Mouse (Mus musculus) brown adipose tissue, adult 24 weeks (tissue): ENCODE results near the gene Krt16. TPM values are rescaled to one million over a fixed set of nuclear protein-coding genes. Genes with fewer than 3 reads are reported as not detected.

ENCODE experiments used
- H3K27ac ChIP-seq: fragments of 200-500 bp; replicated peaks from 2 replicates; pipeline ENCODE4 v1.5.1; 2012; ENCODE audit warnings: low read depth, mild to moderate bottlenecking, low read length
- H3K4me1 ChIP-seq: fragments of 200-500 bp; 2 replicates; pipeline ENCODE4 v1.6.1; 2012; ENCODE audit warnings: low read length, mixed read lengths; ENCODE audit not compliant: control insufficient read depth, insufficient read depth, insufficient read length
- H3K4me3 ChIP-seq: fragments of 200-500 bp; 2 replicates; pipeline ENCODE4 v1.5.1; 2012; ENCODE audit warnings: low read depth, mild to moderate bottlenecking, low read length, moderate library complexity; ENCODE audit not compliant: insufficient read depth
- polyA plus RNA-seq: library from polyadenylated mRNA; stranded (reverse); fragments of >200 nt; gene quantifications from 2 replicates; pipeline ENCODE4 v1.2.4, GENCODE M21; 2012; ENCODE audit not compliant: missing spikeins, insufficient read depth, insufficient read length

Gene Krt16
- polyA plus RNA-seq, 1 experiment, result not detected

DNA sequence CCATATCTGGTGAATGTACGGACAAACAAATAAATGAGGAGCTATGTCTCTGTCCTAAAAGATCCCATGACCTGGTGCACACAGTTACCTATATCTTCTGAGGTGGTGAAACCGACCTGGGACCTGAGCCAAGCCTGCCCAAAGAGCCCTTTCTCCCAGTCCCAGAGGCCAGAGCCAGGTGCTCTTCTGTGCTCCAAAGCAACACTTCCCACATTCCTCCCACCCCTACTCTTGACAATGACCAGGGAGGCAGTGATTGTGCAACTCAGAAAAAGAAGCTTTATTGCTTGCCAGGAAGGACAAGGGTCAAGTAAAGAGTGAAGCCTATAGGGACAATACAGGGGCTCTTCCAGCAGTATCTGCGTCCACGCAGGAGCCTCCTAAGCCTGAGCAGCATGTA is 45.8 kb downstream of the Krt16 start:
- H3K4me3 ChIP-seq, result no peak overlapping the region
- no peaks in the 10 kb centered on the region for H3K4me1 ChIP-seq
- no peak overlapping the region for H3K27ac ChIP-seq

DNA sequence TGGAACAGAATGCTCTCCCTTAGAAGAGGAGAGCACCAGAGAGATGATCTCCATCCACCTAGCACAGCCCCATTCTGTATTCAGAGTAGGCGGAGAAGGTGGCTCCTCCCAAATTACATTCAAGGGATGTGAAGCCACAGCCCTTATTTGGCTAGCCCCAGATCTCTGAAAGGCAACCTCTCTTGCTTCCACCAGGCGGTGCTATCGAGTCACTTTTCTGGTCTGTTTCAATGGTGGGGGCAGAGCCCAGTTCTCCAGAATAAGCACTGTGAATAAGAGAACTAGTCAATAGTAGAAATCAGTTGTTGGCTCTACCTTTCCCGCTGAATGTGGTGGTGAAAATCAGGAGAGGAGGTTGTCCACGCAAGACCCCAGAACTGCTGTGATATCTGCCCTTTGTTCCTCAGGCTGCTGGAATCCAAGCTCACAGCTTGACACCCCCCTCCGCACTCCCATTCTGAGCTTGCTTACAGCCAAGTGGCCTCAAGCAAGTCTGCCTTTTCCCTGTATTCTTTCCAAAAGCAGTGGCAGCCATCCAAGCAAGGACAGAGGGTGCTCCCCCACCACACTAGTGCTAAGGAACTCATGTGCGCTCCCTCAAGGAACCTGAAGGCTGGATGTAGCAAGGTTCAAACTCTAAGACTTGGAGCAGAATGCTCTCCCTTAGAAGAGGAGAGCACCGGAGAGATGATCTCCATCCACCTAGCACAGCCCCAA is 48.4 kb downstream of the Krt16 start:
- Histone ChIP-seq H3K4me1 (no peaks in the 10 kb centered on the region), H3K27ac (no peak overlapping the region), H3K4me3 (no peak overlapping the region)

DNA sequence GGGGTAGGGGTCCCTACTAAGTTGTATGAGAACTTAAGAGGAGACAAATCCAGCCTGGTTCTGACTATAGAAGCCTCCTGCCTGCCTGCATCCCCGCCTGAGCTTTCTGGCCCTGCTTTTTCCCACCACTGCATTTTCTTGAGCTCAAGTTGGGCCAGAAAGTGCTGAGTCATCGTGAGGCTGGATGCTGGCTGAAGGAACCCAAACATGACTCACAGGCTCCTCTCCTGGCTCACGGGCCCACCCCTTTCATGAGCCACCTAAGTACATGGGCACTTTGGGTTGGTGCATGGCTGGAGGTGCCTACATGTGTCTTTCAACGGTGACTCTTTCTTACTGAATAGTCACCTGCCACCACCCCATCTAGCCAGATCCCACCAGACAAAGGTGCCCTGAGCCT is 50.0 kb downstream of the Krt16 start:
- Histone ChIP-seq H3K4me1 (no peaks in the 10 kb centered on the region), H3K4me3 (no peak overlapping the region), H3K27ac (no peak overlapping the region)

Other genes starting within 250 kb of the Krt16 start
- gene Krt33a, start 232.7 kb downstream of the Krt16 start, polyA plus RNA-seq, result not detected in 2 replicates
- gene Krt33b, start 219.0 kb downstream of the Krt16 start, polyA plus RNA-seq, result not detected in 2 replicates
- not detected in 2 replicates for gene Krt34, start 207.3 kb downstream of the Krt16 start, polyA plus RNA-seq
- gene Krt31, start 198.4 kb downstream of the Krt16 start, polyA plus RNA-seq, result not detected in 2 replicates
- gene Krt32, start 160.7 kb downstream of the Krt16 start, polyA plus RNA-seq, result not detected in 2 replicates
- gene Krt35, start 152.7 kb downstream of the Krt16 start, polyA plus RNA-seq, result not detected in 2 replicates
- gene Krt36, start 143.3 kb downstream of the Krt16 start, polyA plus RNA-seq, result 1.4 TPM in 2 replicates
- not detected in 2 replicates for gene Krt13, start 127.3 kb downstream of the Krt16 start, polyA plus RNA-seq
- gene Krt15, start 113.0 kb downstream of the Krt16 start, polyA plus RNA-seq, result 0.67 and 2.4 TPM in 2 replicates
- gene Krt19, start 100.2 kb downstream of the Krt16 start, polyA plus RNA-seq, result 0.87 TPM in 1 of 2 replicates, not detected in the other
- not detected in 2 replicates for gene Krt9, start 55.7 kb downstream of the Krt16 start, polyA plus RNA-seq
- gene Krt14, start 41.4 kb downstream of the Krt16 start, polyA plus RNA-seq, result 0.67 TPM in 1 of 2 replicates, not detected in the other
- gene Krt17, start 12.1 kb upstream of the Krt16 start, polyA plus RNA-seq, result not detected in 2 replicates
- gene Krt42, start 21.0 kb upstream of the Krt16 start, polyA plus RNA-seq, result not detected in 2 replicates
- gene Eif1, start 71.0 kb upstream of the Krt16 start, polyA plus RNA-seq, result 1,185 and 1,317 TPM in 2 replicates
- not detected in 2 replicates for gene Gast, start 85.5 kb upstream of the Krt16 start, polyA plus RNA-seq
- not detected in 2 replicates for gene Hap1, start 107.2 kb upstream of the Krt16 start, polyA plus RNA-seq
- 24.9 and 31.0 TPM in 2 replicates for gene Jup, start 148.9 kb upstream of the Krt16 start, polyA plus RNA-seq
- 5.7 and 9.8 TPM in 2 replicates for gene P3h4, start 165.9 kb upstream of the Krt16 start, polyA plus RNA-seq
- 1.7 and 3.3 TPM in 2 replicates for gene Fkbp10, start 166.8 kb upstream of the Krt16 start, polyA plus RNA-seq
- gene Nt5c3b, start 192.9 kb upstream of the Krt16 start, polyA plus RNA-seq, result 14.7 and 16.3 TPM in 2 replicates
- gene Klhl10, start 193.0 kb upstream of the Krt16 start, polyA plus RNA-seq, result not detected in 2 replicates
- gene Klhl11, start 223.8 kb upstream of the Krt16 start, polyA plus RNA-seq, result 2.5 and 3.4 TPM in 2 replicates